8 mouse cellular contexts compared by ENCODE assay signal in genomic region chr15:49065875-49066274, GRCm38 (mm10).
DNase-seq lines count a peak whose midpoint lies in the region; ATAC-seq and TF ChIP-seq lines count a peak whose summit lies in the region.

No protein-coding gene starts in this region.

- no peaks in the 10 kb centered on the region for H3K9me3 ChIP-seq in forebrain, embryonic 14.5 days (replicated peaks; ENCODE audit: control insufficient read depth, low read length)
- no peaks in the 10 kb centered on the region for H3K9me3 ChIP-seq in forebrain, embryonic 13.5 days (replicated peaks)
- no peaks in the 10 kb centered on the region for H3K9me3 ChIP-seq in kidney, embryonic 16.5 days (ENCODE audit: low read length)
- H3K9me3 ChIP-seq in liver, postnatal 0 days (ENCODE audit: low read length): no peaks in the 10 kb centered on the region
- no peaks in the 10 kb centered on the region for H3K9me3 ChIP-seq in stomach, embryonic 14.5 days (ENCODE audit: control insufficient read depth, low read depth, low read length)

- H3K4me2 ChIP-seq in forebrain, embryonic 14.5 days (ENCODE audit: low read length): no peak overlapping the region
- H3K4me2 ChIP-seq in forebrain, embryonic 13.5 days: no peak overlapping the region
- no peak overlapping the region for H3K4me2 ChIP-seq in kidney, embryonic 16.5 days (replicated peaks; ENCODE audit: low read depth, low read length)
- no peak overlapping the region for H3K4me2 ChIP-seq in liver, postnatal 0 days (ENCODE audit: low read depth, low read length)
- no peak overlapping the region for H3K4me2 ChIP-seq in stomach, embryonic 14.5 days (replicated peaks; ENCODE audit: low read depth, low read length)

- H3K27me3 ChIP-seq in forebrain, embryonic 14.5 days (replicated peaks; ENCODE audit: control insufficient read depth, insufficient read depth, low read length): no peaks in the 10 kb centered on the region
- no peaks in the 10 kb centered on the region for H3K27me3 ChIP-seq in forebrain, embryonic 13.5 days
- H3K27me3 ChIP-seq in kidney, embryonic 16.5 days (ENCODE audit: insufficient read depth, low read length): no peaks in the 10 kb centered on the region
- no peaks in the 10 kb centered on the region for H3K27me3 ChIP-seq in liver, postnatal 0 days (ENCODE audit: insufficient read depth, low read length)
- no peaks in the 10 kb centered on the region for H3K27me3 ChIP-seq in stomach, embryonic 14.5 days (ENCODE audit: control insufficient read depth, insufficient read depth, low read length)

- no peak for TF ChIP-seq CTCF in liver, postnatal 0 days (IDR thresholded peaks at IDR 0.05; ENCODE audit: low read depth)

- no peaks in the 10 kb centered on the region for H3K4me1 ChIP-seq in forebrain, embryonic 14.5 days (ENCODE audit: control insufficient read depth, insufficient read depth, low read length)
- H3K4me1 ChIP-seq in forebrain, embryonic 13.5 days: no peaks in the 10 kb centered on the region
- H3K4me1 ChIP-seq in kidney, embryonic 16.5 days (ENCODE audit: insufficient read depth, low read length): no peaks in the 10 kb centered on the region
- no peaks in the 10 kb centered on the region for H3K4me1 ChIP-seq in liver, postnatal 0 days (ENCODE audit: insufficient read depth)
- H3K4me1 ChIP-seq in stomach, embryonic 14.5 days (ENCODE audit: control insufficient read depth, insufficient read depth, low read length): no peaks in the 10 kb centered on the region

- no peak for ATAC-seq in forebrain, embryonic 14.5 days
- no peak for ATAC-seq in forebrain, embryonic 13.5 days
- peak; percentile 94; the same call in 1 of the 2 replicates for ATAC-seq in kidney, embryonic 16.5 days (ENCODE audit: low FRiP score, low TSS enrichment)
- no peak for ATAC-seq in liver, postnatal 0 days
- ATAC-seq in stomach, embryonic 14.5 days (ENCODE audit: insufficient number of reproducible peaks, insufficient read depth, low FRiP score, low read depth): peak; percentile 74; the same call in 1 of the 2 replicates
- ATAC-seq in granulocyte monocyte progenitor cell, adult 5-6 weeks (replicated peaks; ENCODE audit: poor library complexity, severe bottlenecking): no peak

- H3K9ac ChIP-seq in forebrain, embryonic 14.5 days (ENCODE audit: low read length): no peak overlapping the region
- no peak overlapping the region for H3K9ac ChIP-seq in forebrain, embryonic 13.5 days
- no peak overlapping the region for H3K9ac ChIP-seq in kidney, embryonic 16.5 days (replicated peaks; ENCODE audit: low read length)
- H3K9ac ChIP-seq in liver, postnatal 0 days (replicated peaks): no peak overlapping the region
- no peak overlapping the region for H3K9ac ChIP-seq in stomach, embryonic 14.5 days (replicated peaks; ENCODE audit: low read depth, low read length)

- DNase-seq in forebrain, embryonic 14.5 days (ENCODE audit: low spot score): peak; percentile 57
- peak; percentile 50 to 76 for DNase-seq in adrenal gland, postnatal 4 days (ENCODE audit: low spot score in 2 of 2)
- DNase-seq in gastrocnemius, postnatal 25 days: peak; percentile 64
- DNase-seq in liver, postnatal 0 days: peak; percentile 42

- no peak for TF ChIP-seq EP300 in liver, postnatal 0 days (IDR thresholded peaks at IDR 0.05; ENCODE audit: low read depth)

- H3K27ac ChIP-seq in forebrain, embryonic 14.5 days (ENCODE audit: low read depth, low read length): no peak overlapping the region
- no peak overlapping the region for H3K27ac ChIP-seq in forebrain, embryonic 13.5 days
- H3K27ac ChIP-seq in kidney, embryonic 16.5 days (ENCODE audit: low read length): no peak overlapping the region
- no peak overlapping the region for H3K27ac ChIP-seq in liver, postnatal 0 days (ENCODE audit: low read depth)
- no peak overlapping the region for H3K27ac ChIP-seq in stomach, embryonic 14.5 days (ENCODE audit: low read length)

- H3K4me3 ChIP-seq in forebrain, embryonic 14.5 days (ENCODE audit: low read depth, low read length): no peak overlapping the region
- H3K4me3 ChIP-seq in forebrain, embryonic 13.5 days: no peak overlapping the region
- H3K4me3 ChIP-seq in kidney, embryonic 16.5 days (ENCODE audit: low read length): no peak overlapping the region
- no peak overlapping the region for H3K4me3 ChIP-seq in liver, postnatal 0 days (ENCODE audit: low read depth, low read length)
- H3K4me3 ChIP-seq in stomach, embryonic 14.5 days (ENCODE audit: low read depth, low read length): no peak overlapping the region

- no peaks in the 10 kb centered on the region for H3K36me3 ChIP-seq in forebrain, embryonic 14.5 days (ENCODE audit: control insufficient read depth, insufficient read depth, low read length)
- H3K36me3 ChIP-seq in forebrain, embryonic 13.5 days (ENCODE audit: poor library complexity, severe bottlenecking): no peaks in the 10 kb centered on the region
- H3K36me3 ChIP-seq in kidney, embryonic 16.5 days (ENCODE audit: insufficient read depth, low read length): no peaks in the 10 kb centered on the region
- H3K36me3 ChIP-seq in liver, postnatal 0 days (replicated peaks; ENCODE audit: insufficient read depth, low read length): no peaks in the 10 kb centered on the region
- no peaks in the 10 kb centered on the region for H3K36me3 ChIP-seq in stomach, embryonic 14.5 days (ENCODE audit: control insufficient read depth, insufficient read depth, low read length)

Comparison
In these comparisons a context has a peak if more than half of its experiments do, and no peak if none do; other contexts are left out.
1. ATAC-seq: peak in kidney, embryonic 16.5 days (single experiment) and stomach, embryonic 14.5 days (single experiment); none in forebrain, embryonic 14.5 days (single experiment), forebrain, embryonic 13.5 days (single experiment), liver, postnatal 0 days (single experiment) and granulocyte monocyte progenitor cell, adult 5-6 weeks (single experiment).
2. Peak in every context shown above with its lines, with median percentiles within 50 percentile points of each other: DNase-seq.